Mouse (Mus musculus): ENCODE results near the gene Nme6. TPM values are rescaled to one million over a fixed set of nuclear protein-coding genes. Genes with fewer than 3 reads are reported as not detected.

Nme6 gene
- polyA plus RNA-seq, 1 experiment: not detected

DNA sequence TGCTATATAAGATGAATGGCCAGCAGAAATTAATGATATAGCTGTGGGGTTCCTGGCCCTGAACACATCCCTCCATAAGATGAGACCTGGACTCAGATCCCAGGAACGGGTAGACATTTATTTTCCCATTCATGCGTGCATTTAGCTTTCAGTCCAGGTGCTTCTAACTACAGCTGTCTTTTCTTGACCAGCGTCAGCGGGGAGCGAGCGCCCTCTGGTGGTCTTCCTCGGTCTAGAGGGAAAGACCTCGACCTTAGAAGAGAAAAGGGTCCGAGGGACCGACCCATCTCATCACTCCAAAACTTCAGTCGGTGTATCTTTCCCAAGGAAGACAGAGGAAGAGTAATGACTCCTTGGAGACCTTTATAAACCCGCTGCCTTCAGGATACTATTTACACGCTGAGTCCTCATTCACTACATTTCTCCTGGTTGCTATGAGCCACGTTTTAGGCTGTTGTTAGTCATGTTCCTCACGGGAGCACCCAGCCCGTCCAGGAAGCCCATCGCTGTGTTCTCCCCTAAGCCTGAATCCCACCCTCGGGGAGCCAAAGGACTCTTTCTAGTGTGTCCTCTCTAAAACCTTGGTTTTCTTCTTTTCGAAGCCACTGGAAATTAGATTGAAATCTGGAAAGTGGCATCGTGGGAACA is 30.0 kb downstream of the Nme6 start:
- H3K4me1 ChIP-seq (ENCODE audit: control insufficient read depth, insufficient read depth, low read length): no peaks in the 10 kb centered on the region
- no peak for TF ChIP-seq POLR2A (IDR thresholded peaks at IDR 0.05; ENCODE audit: insufficient read depth, low read depth, low read length)
- TF ChIP-seq CTCF (IDR thresholded peaks at IDR 0.05; ENCODE audit: insufficient read depth, low read depth, low read length): peak; percentile 72
- no peak overlapping the region for H3K27ac ChIP-seq (ENCODE audit: insufficient read depth, low read depth, low read length)
- no peak overlapping the region for H3K4me3 ChIP-seq (ENCODE audit: insufficient read depth, low read depth, low read length)
- WGBS: 10% methylated on average over 20 of the region's 20 CpGs

- no peak overlapping the region for H3K27ac ChIP-seq (ENCODE audit: insufficient read depth, low read depth, low read length)
- H3K4me1 ChIP-seq (ENCODE audit: control insufficient read depth, insufficient read depth, low read length): no peaks in the 10 kb centered on the region
- no peak for TF ChIP-seq POLR2A (IDR thresholded peaks at IDR 0.05; ENCODE audit: insufficient read depth, low read depth, low read length)
- no peak for TF ChIP-seq CTCF (IDR thresholded peaks at IDR 0.05; ENCODE audit: insufficient read depth, low read depth, low read length)
- H3K4me3 ChIP-seq (ENCODE audit: insufficient read depth, low read depth, low read length): no peak overlapping the region
- WGBS: 26% methylated on average over 3 of the region's 3 CpGs
Observed at GRCm38 (mm10) chr9:109863085-109863484, 30.5 kb downstream of the Nme6 start.

DNA sequence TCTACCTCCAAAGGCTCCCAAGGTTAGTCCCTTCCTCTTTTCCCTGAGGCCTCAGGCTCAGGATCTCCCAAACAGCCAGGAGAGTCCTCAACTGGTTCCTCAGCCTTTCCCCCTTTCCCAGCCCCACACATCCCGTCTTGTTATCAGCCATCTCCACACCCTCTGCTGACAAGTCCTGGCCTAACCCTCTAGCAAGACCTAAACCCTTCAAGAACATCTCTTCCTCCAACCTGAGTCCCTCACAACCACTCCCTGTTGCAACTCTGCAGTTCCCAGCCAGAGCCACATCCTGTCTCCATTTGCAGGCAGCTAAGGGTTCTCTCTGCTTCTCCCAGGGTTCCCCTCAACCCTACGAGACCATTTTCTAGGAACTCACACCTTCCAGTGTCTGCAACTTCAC is 33.7 kb downstream of the Nme6 start:
- H3K4me3 ChIP-seq (ENCODE audit: insufficient read depth, low read depth, low read length): no peak overlapping the region

GRCm38 (mm10) chr9:109870983-109871572 is 38.5 kb downstream of the Nme6 start:
- H3K4me1 ChIP-seq (ENCODE audit: control insufficient read depth, insufficient read depth, low read length): no peaks in the 10 kb centered on the region
- H3K27ac ChIP-seq (ENCODE audit: insufficient read depth, low read depth, low read length): no peak overlapping the region
- WGBS: 46% methylated on average over 6 of the region's 6 CpGs
- no peak overlapping the region for H3K4me3 ChIP-seq (ENCODE audit: insufficient read depth, low read depth, low read length)
- TF ChIP-seq POLR2A (IDR thresholded peaks at IDR 0.05; ENCODE audit: insufficient read depth, low read depth, low read length) (no peak), CTCF (IDR thresholded peaks at IDR 0.05; ENCODE audit: insufficient read depth, low read depth, low read length) (no peak)

More for the DNA sequence above, 33.7 kb downstream of the Nme6 start:
- 81% methylated on average over 2 of the region's 2 CpGs for WGBS
- Histone ChIP-seq H3K4me1 (ENCODE audit: control insufficient read depth, insufficient read depth, low read length) (no peaks in the 10 kb centered on the region), H3K27ac (ENCODE audit: insufficient read depth, low read depth, low read length) (no peak overlapping the region)
- TF ChIP-seq CTCF (IDR thresholded peaks at IDR 0.05; ENCODE audit: insufficient read depth, low read depth, low read length): no peak
- no peak for TF ChIP-seq POLR2A (IDR thresholded peaks at IDR 0.05; ENCODE audit: insufficient read depth, low read depth, low read length)

DNA sequence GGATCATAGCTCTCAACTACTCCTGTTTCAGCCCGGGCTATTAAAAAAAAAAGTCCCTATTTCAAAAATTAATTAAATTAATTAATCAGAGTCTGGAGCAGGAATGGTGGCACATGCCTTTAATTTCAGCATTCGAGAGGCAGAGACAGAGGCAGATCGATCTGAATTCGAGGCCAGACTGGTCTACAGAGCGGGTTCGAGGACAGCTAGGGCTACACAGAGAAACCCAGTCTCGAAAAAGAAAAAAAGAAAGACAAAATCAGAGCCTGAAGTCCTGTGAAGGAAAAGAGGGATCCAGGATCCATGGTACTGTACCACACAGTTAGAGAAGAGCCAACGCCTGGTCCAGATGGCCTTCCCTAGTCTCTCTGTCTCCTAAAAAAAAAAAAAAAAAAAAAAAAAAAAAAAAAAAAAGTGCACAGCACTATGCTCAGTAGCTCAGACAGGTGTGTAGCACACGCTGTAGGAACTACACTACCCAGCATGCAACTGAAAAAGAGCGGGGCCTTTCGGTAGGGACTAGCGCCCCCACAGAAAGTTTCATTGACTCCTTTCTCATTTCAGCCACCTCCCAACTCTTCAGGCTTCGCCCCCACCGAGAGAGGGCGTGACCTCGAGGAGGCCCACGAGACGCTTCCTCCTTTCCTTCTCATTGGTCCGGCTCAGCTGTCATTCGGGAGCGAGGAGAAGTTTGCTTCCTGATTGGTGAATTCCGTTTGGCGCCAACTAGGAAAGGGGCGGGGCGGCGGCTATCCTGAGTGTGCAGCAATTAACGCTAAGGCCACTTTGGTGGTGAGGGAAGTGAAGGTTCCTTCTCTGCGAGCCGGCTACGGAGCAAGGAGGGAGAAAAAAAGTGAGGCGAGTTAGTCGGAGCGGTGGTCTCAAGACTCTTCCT is 42.5 kb downstream of the Nme6 start, which contains the start of gene Cdc25a:
Gene Cdc25a, plus strand, starts transcription at position 783 of the 895 bp plus-strand sequence.
- TF ChIP-seq CTCF (IDR thresholded peaks at IDR 0.05; ENCODE audit: insufficient read depth, low read depth, low read length): no peak
- TF ChIP-seq POLR2A (IDR thresholded peaks at IDR 0.05; ENCODE audit: insufficient read depth, low read depth, low read length): no peak
- H3K27ac ChIP-seq (ENCODE audit: insufficient read depth, low read depth, low read length): no peak within 1 kb of the TSS
- H3K4me1 ChIP-seq (ENCODE audit: control insufficient read depth, insufficient read depth, low read length): peaks cover 3% of the 10 kb centered on the region; the same call in 1 of the 2 replicates
- H3K4me3 ChIP-seq (ENCODE audit: insufficient read depth, low read depth, low read length): peak within 1 kb of the TSS; percentile 81
- 5% methylated on average over 33 of the region's 33 CpGs for WGBS

GRCm38 (mm10) chr9:109875695-109876601 is 43.4 kb downstream of the Nme6 start:
- no peak for TF ChIP-seq CTCF (IDR thresholded peaks at IDR 0.05; ENCODE audit: insufficient read depth, low read depth, low read length)
- no peak for TF ChIP-seq POLR2A (IDR thresholded peaks at IDR 0.05; ENCODE audit: insufficient read depth, low read depth, low read length)
- Histone ChIP-seq H3K27ac (ENCODE audit: insufficient read depth, low read depth, low read length) (no peak overlapping the region), H3K4me1 (ENCODE audit: control insufficient read depth, insufficient read depth, low read length) (peaks cover 3% of the 10 kb centered on the region; the same call in 1 of the 2 replicates), H3K4me3 (ENCODE audit: insufficient read depth, low read depth, low read length) (peak overlapping the region; percentile 81)
- 1% methylated on average over 76 of the region's 76 CpGs for WGBS

- Histone ChIP-seq H3K4me1 (ENCODE audit: control insufficient read depth, insufficient read depth, low read length) (peaks cover 3% of the 10 kb centered on the region; the same call in 1 of the 2 replicates), H3K4me3 (ENCODE audit: insufficient read depth, low read depth, low read length) (no peak overlapping the region), H3K27ac (ENCODE audit: insufficient read depth, low read depth, low read length) (no peak overlapping the region)
- 29% methylated on average over 3 of the region's 3 CpGs for WGBS
- TF ChIP-seq CTCF (IDR thresholded peaks at IDR 0.05; ENCODE audit: insufficient read depth, low read depth, low read length) (no peak), POLR2A (IDR thresholded peaks at IDR 0.05; ENCODE audit: insufficient read depth, low read depth, low read length) (no peak)
Observed at GRCm38 (mm10) chr9:109876756-109877155, 44.2 kb downstream of the Nme6 start.

DNA sequence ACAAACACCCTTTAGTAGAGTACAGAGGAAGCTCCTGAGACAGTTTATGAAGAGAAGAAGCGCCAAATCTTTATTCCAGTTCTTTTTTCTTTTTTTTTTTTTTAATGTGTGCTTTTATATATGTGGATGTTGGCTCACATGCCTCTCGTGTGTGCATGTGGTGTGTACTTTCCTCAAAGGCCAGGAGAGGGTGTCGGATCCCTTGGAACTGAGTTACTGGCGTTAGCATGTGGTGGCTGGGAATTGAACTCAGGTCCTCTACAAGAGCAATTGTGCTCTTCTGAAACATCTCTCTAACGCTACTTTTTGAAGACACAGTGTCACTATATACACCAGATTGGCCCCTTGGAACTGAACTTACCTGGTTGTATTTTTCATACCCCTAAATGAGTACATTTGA is 45.1 kb downstream of the Nme6 start:
- H3K4me3 ChIP-seq (ENCODE audit: insufficient read depth, low read depth, low read length): no peak overlapping the region
- H3K4me1 ChIP-seq (ENCODE audit: control insufficient read depth, insufficient read depth, low read length): peaks cover 3% of the 10 kb centered on the region; the same call in 1 of the 2 replicates
- WGBS: over 99% methylated on average over 5 of the region's 5 CpGs
- no peak for TF ChIP-seq CTCF (IDR thresholded peaks at IDR 0.05; ENCODE audit: insufficient read depth, low read depth, low read length)
- no peak for TF ChIP-seq POLR2A (IDR thresholded peaks at IDR 0.05; ENCODE audit: insufficient read depth, low read depth, low read length)
- H3K27ac ChIP-seq (ENCODE audit: insufficient read depth, low read depth, low read length): no peak overlapping the region
